Mouse (Mus musculus) heart, embryonic 11.5 days (tissue): Measurements from ENCODE around the gene Pde4c. TPM values are rescaled to one million over a fixed set of nuclear protein-coding genes. Genes with fewer than 3 reads are reported as not detected.
A peak's percentile ranks its signal among the peaks of the same experiment; 100 is the strongest.

Experiments
- ATAC-seq: fragments of 200-750 bp; cut with Nextera tagmentation; replicated peaks from 2 replicates; pipeline ENCODE4 v1.8.0; 2017; ENCODE audit warnings: moderate library complexity; ENCODE audit not compliant: insufficient number of reproducible peaks, low FRiP score, low TSS enrichment
- H3K27ac ChIP-seq: fragments of 300-500 bp; sonication (generic); 2 replicates; pipeline ENCODE4 v1.5.1; 2014; ENCODE audit warnings: mild to moderate bottlenecking, low read depth, low read length
- H3K27me3 ChIP-seq: fragments of 300-500 bp; sonication (generic); 2 replicates; pipeline ENCODE4 v1.6.1; 2014; ENCODE audit warnings: mild to moderate bottlenecking, low read length, mixed read lengths; ENCODE audit not compliant: control insufficient read depth, insufficient read depth
- H3K36me3 ChIP-seq: fragments of 300-500 bp; sonication (generic); 2 replicates; pipeline ENCODE4 v1.6.1; 2014; ENCODE audit warnings: mild to moderate bottlenecking, low read length, moderate library complexity, mixed read lengths; ENCODE audit not compliant: control insufficient read depth, insufficient read depth
- H3K4me1 ChIP-seq: fragments of 300-500 bp; sonication (generic); 2 replicates; pipeline ENCODE4 v1.6.1; 2014; ENCODE audit warnings: low read length; ENCODE audit not compliant: control insufficient read depth, insufficient read depth
- H3K4me2 ChIP-seq: fragments of 300-500 bp; sonication (generic); 2 replicates; pipeline ENCODE4 v1.6.1; 2014; ENCODE audit warnings: mild to moderate bottlenecking, moderate library complexity
- H3K4me3 ChIP-seq: fragments of 300-500 bp; sonication (generic); 2 replicates; pipeline ENCODE4 v1.5.1; 2014; ENCODE audit warnings: low read depth, low read length
- H3K9ac ChIP-seq: fragments of 300-500 bp; sonication (generic); 2 replicates; pipeline ENCODE4 v1.6.1; 2014; ENCODE audit warnings: mild to moderate bottlenecking, low read depth, low read length, moderate library complexity
- H3K9me3 ChIP-seq: fragments of 300-500 bp; sonication (generic); replicated peaks from 2 replicates; pipeline ENCODE4 v1.6.1; 2016; ENCODE audit warnings: low read length; ENCODE audit not compliant: control insufficient read depth
- WGBS: fragments of 180-500 bp; shearing (Covaris S2); extraction: QIAGEN DNeasy Blood & Tissue Kit; methylation state at CpG from one replicate; pipeline ENCODE4 v1.1.7; 2014; ENCODE audit not compliant: insufficient replicate concordance; 5-methylcytosine and 5-hydroxymethylcytosine counted together
- polyA plus RNA-seq: library from polyadenylated mRNA; unstranded; fragments of >200 nt; fragmentation: Nextera tagmentation; extraction: Ambion mirVana; gene quantifications from 2 replicates; pipeline ENCODE4 v1.2.1, GENCODE M21; 2014

Pde4c gene
- polyA plus RNA-seq, 1 experiment from 2014 or later, result not detected

GRCm38 (mm10) chr8:70774740-70775139 lies 51.2 kb downstream of the Pde4c start:
- no peaks in the 10 kb centered on the region for H3K9me3 ChIP-seq
- no peak overlapping the region for H3K4me3 ChIP-seq
- peaks cover 24% of the 10 kb centered on the region for H3K4me1 ChIP-seq
- WGBS, result 93% methylated on average over 18 of the region's 18 CpGs
- H3K9ac ChIP-seq, result no peak overlapping the region
- peaks cover 10% of the 10 kb centered on the region for H3K36me3 ChIP-seq
- H3K27ac ChIP-seq, result no peak overlapping the region
- H3K27me3 ChIP-seq, result no peaks in the 10 kb centered on the region
- no peak for ATAC-seq
- H3K4me2 ChIP-seq, result no peak overlapping the region

- 85% methylated on average over 5 of the region's 5 CpGs for WGBS
- Histone ChIP-seq H3K4me2 (peak overlapping the region; percentile 94), H3K9ac (no peak overlapping the region), H3K36me3 (peaks cover 10% of the 10 kb centered on the region), H3K27me3 (no peaks in the 10 kb centered on the region), H3K9me3 (no peaks in the 10 kb centered on the region), H3K27ac (no peak overlapping the region), H3K4me3 (peak overlapping the region; percentile 73), H3K4me1 (peaks cover 24% of the 10 kb centered on the region)
- no peak for ATAC-seq
Measured at GRCm38 (mm10) chr8:70775227-70775626, 51.7 kb downstream of the Pde4c start.

- peak; percentile 0; the same call in 1 of the 2 replicates for ATAC-seq
- WGBS, result 4% methylated on average over 34 of the region's 34 CpGs
- H3K4me2 ChIP-seq, result peak overlapping the region; percentile 94
- H3K4me3 ChIP-seq, result peak overlapping the region; percentile 73
- H3K27me3 ChIP-seq, result no peaks in the 10 kb centered on the region
- no peaks in the 10 kb centered on the region for H3K9me3 ChIP-seq
- peak overlapping the region; percentile 97 for H3K9ac ChIP-seq
- H3K36me3 ChIP-seq, result peaks cover 11% of the 10 kb centered on the region
- H3K4me1 ChIP-seq, result peaks cover 24% of the 10 kb centered on the region
- H3K27ac ChIP-seq, result peak overlapping the region; percentile 98
Measured at GRCm38 (mm10) chr8:70775851-70776495, 52.5 kb downstream of the Pde4c start.

GRCm38 (mm10) chr8:70776496-70777444 lies 53.2 kb downstream of the Pde4c start, which contains the start of gene Pik3r2:
Pik3r2 (minus strand) TSS chr8:70776713.
- Histone ChIP-seq H3K4me1 (peaks cover 24% of the 10 kb centered on the region), H3K27ac (peak within 1 kb of the TSS; percentile 98), H3K27me3 (no peaks in the 10 kb centered on the region), H3K9ac (peak within 1 kb of the TSS; percentile 97), H3K9me3 (no peaks in the 10 kb centered on the region), H3K4me2 (peak within 1 kb of the TSS; percentile 94), H3K4me3 (peak within 1 kb of the TSS; percentile 73), H3K36me3 (peaks cover 14% of the 10 kb centered on the region)
- peak; percentile 82 for ATAC-seq
- WGBS, result under 1% methylated on average over 94 of the region's 94 CpGs

- no peaks in the 10 kb centered on the region for H3K9me3 ChIP-seq
- 0 out of 2 replicates have a peak overlapping the region, but pooled peaks have one; percentile 34 for H3K9ac ChIP-seq
- no peaks in the 10 kb centered on the region for H3K27me3 ChIP-seq
- H3K4me2 ChIP-seq, result no peak overlapping the region
- H3K4me1 ChIP-seq, result peaks cover 17% of the 10 kb centered on the region
- H3K36me3 ChIP-seq, result peaks cover 25% of the 10 kb centered on the region
- ATAC-seq, result no peak
- no peak overlapping the region for H3K4me3 ChIP-seq
- WGBS, result 72% methylated on average over 11 of the region's 11 CpGs
- no peak overlapping the region for H3K27ac ChIP-seq
Measured at GRCm38 (mm10) chr8:70780093-70780492, 56.6 kb downstream of the Pde4c start.

GRCm38 (mm10) chr8:70786291-70787050 lies 63.0 kb downstream of the Pde4c start:
- Histone ChIP-seq H3K9me3 (no peaks in the 10 kb centered on the region), H3K27me3 (no peaks in the 10 kb centered on the region), H3K4me1 (peaks cover 16% of the 10 kb centered on the region), H3K27ac (no peak overlapping the region), H3K4me2 (no peak overlapping the region), H3K4me3 (no peak overlapping the region), H3K36me3 (peaks cover 23% of the 10 kb centered on the region), H3K9ac (no peak overlapping the region)
- 84% methylated on average over 25 of the region's 25 CpGs for WGBS
- no peak for ATAC-seq

GRCm38 (mm10) chr8:70787051-70787445 lies 63.5 kb downstream of the Pde4c start:
- H3K4me2 ChIP-seq, result peak overlapping the region; percentile 49

More at GRCm38 (mm10) chr8:70787051-70787445, 63.5 kb downstream of the Pde4c start:
- ATAC-seq, result no peak
- Histone ChIP-seq H3K27me3 (no peaks in the 10 kb centered on the region), H3K36me3 (peaks cover 22% of the 10 kb centered on the region), H3K9me3 (no peaks in the 10 kb centered on the region), H3K4me3 (no peak overlapping the region), H3K9ac (no peak overlapping the region), H3K4me1 (peaks cover 22% of the 10 kb centered on the region), H3K27ac (no peak overlapping the region)
- WGBS, result 89% methylated on average over 3 of the region's 3 CpGs
